Mouse (Mus musculus): ENCODE data around the gene Olfr1337.
"Not testable (repeated sequence)": the region's sequence is repeated elsewhere in the genome, so short reads cannot be mapped to it uniquely, and the experiment has no call there.

Olfr1337 gene

DNA sequence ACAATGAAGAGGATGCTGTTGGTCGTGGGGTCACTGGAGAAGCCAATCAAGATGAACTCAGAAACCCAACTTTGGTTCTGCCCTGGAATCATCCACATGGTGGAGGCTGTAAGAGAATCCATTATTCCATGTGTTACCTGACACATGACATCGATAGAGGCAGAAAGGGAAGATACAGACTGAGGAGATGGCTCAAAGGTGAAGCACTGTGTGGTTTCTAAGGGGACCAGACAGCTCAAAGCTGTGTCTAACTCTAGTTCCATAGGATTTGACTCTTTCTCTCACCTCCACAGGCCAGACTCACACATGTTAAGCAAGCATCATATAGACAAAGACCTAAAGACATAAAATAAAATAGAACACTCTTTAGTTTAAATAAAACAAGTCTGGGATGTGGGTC lies at the start of gene Olfr1337:
TSS of gene Olfr1337 (minus strand) at position 101 of the 400 bp plus-strand sequence.
- DNase-seq (ENCODE audit: low read depth, low spot score): no peak

DNA sequence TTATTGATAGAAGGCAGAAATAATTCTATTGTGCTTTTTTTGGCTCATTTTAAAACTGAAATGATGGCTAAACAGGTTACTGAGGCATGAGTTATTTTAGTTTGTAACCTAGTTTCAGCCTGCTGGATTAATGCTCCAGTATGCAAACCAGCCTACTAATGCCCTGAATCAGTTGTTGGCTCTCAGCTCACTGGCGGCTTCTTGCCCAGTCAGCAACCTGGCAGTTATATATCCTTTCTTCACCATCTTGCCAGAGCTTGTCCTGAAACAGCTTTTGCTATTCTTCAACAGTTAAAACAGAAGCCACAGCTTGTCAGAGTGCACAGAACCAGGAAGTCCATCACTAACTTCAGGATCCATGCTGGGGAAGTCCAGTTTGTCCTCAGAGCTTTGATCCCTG lies 36.5 kb upstream of the Olfr1337 start:
- DNase-seq (ENCODE audit: low read depth, low spot score): no peak

GRCm38 (mm10) chr4:118809844-118810243 lies 27.5 kb upstream of the Olfr1337 start, which contains the start of gene Olfr1335:
Gene Olfr1335 (minus strand): TSS chr4:118809944.
- DNase-seq (ENCODE audit: low read depth, low spot score): no peak

- DNase-seq (ENCODE audit: low read depth, low spot score): not testable (repeated sequence)
These were observed 10.4 kb upstream of the Olfr1337 start for GRCm38 (mm10) chr4:118792796-118793195.

GRCm38 (mm10) chr4:118758637-118759036 lies 23.7 kb downstream of the Olfr1337 start, which contains the start of gene Olfr1338:
Gene Olfr1338 (minus strand): TSS chr4:118758737.
- no peak for DNase-seq (ENCODE audit: low read depth, low spot score)

DNA sequence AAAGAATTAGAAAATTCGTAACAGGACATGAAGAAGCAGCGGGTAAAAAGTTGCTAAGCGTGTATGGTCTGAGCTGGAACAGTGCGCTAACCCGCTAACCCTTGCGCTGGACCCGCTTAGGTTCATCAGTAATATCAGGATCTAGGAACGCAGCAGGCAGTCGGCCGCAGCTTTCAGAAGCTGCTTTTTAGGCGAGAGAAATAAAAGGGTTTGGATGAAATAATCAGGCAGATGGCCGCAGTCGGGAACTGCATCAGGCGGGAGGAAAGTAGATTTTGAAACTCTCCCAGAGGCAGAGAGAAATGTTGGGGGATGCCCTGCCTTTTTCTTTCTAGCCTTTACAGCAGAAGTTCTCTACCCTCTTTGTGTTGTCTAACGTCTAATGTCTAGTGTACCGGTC lies 40.5 kb downstream of the Olfr1337 start:
- no peak for DNase-seq (ENCODE audit: low read depth, low spot score)

DNA sequence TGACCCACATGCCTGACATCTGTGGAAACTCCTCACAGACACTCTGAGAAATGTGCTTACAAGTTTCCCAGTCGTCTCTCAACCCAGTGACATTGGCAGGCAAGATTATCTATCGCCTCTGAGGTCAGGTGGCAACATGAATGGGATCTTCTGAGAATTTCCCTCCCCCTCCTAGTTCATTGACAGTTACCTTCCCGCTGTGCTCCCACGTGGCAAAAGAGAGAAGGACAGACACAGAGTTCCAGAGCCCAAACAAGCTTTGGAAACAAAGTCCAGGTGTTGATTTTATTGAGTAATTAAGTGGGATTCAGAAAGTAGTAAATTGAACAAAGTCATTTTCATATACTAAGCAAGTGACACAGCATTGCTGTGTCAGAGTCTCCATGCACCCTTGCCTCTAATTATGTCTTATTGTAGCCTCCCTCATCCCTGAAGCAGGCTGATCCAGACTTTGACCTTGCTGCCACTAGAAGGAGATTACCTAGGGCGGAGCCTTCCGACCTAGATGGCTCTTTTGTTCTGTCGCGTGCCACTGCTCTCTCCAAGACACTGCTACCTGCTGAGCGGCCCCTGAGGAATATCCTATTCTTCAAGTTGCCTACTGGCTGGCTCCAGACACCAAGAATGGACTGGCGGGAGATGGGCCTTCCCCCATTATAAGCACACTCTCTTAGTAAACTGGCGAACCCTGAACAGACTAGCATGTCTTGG lies 41.2 kb downstream of the Olfr1337 start:
- DNase-seq (ENCODE audit: low read depth, low spot score): peak; percentile 99

DNA sequence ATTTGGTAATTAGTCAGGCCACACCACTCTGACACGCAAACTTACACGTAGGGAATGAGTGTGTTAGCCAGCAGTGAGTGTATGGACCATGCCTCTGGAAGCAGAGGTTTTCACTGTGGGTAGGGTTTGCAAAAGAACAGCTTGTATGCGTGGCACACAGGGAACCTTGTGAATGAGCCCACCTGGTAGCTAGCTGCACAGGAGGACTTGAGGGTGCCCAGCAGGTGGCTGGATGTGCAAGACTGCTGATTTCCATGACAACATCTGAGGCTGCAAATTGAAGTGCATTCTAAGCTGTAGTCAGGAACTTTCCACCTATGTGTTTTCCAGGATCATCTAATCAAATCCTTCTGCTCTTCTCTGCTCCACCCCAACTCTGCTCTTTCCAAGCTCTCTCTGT lies 42.8 kb downstream of the Olfr1337 start:
- peak; percentile 32 for DNase-seq (ENCODE audit: low read depth, low spot score)

- no peak for DNase-seq (ENCODE audit: low read depth, low spot score)
These were observed 50.5 kb downstream of the Olfr1337 start, which contains the start of gene Olfr1339 for GRCm38 (mm10) chr4:118731875-118732274. Gene Olfr1339 (plus strand): TSS chr4:118732175.
